ENCODE assay signal across 10 mouse cellular contexts in the genomic region with DNA sequence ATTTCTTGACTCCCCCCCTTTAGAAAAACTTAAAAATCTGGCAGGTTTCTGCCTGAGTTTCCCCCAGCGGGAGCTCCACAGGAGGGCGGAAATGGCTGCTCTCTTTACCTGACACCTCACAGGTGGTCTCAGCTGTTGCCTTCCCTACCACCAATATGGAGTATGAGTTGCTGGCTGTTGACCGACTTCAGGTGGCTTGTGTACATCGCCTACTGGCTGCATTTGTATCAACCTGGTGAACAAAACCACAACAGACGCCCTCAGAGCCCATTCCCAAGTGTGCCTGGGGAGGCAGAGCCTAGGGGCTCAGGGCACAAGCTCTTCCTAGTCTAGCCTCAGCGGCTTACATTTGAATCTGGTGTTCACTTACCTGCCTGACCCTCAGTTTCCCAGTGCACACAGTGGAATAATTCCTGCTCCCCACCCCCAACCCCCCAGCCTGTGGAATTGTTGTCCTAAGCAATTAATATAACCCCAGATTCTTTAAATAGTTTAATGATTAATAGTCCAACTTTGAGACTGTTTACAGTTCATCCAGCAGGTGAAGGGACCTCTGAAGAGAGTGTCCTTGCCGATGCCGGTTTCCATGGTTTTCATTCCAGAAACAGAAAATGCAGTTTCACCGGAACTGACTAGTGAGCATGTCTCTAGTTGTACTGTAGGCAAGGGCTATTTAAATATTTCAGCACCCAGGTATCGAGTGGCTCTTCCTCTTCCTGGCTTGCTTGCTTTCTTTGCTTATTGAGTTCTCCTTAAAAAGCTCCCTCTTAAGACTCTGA.
DNase-seq lines count a peak whose midpoint lies in the region; ATAC-seq and TF ChIP-seq lines count a peak whose summit lies in the region.
"Had no signal": no experiment of that assay in that cellular context is flagged by ENCODE, and none has a peak within 500 bp of the region (broad histone marks: within the 10 kb centered on the region; RNA-seq: fewer than 3 reads in every experiment).

No protein-coding gene starts in this region.

- no peaks in the 10 kb centered on the region for H3K27me3 ChIP-seq in heart, embryonic 15.5 days
- H3K27me3 ChIP-seq in heart, embryonic 11.5 days (ENCODE audit: control insufficient read depth, insufficient read depth, low read length): no peaks in the 10 kb centered on the region
- H3K27me3 ChIP-seq in stomach, embryonic 14.5 days (ENCODE audit: control insufficient read depth, insufficient read depth, low read length): no peaks in the 10 kb centered on the region
- no peaks in the 10 kb centered on the region for H3K27me3 ChIP-seq in stomach, postnatal 0 days (ENCODE audit: control insufficient read depth, insufficient read depth, low read length)
- H3K27me3 ChIP-seq in stomach, embryonic 16.5 days (ENCODE audit: control insufficient read depth, insufficient read depth, low read length): no peaks in the 10 kb centered on the region

- peaks cover 35% of the 10 kb centered on the region for H3K4me1 ChIP-seq in heart, embryonic 15.5 days (replicated peaks)
- peaks cover 20% of the 10 kb centered on the region for H3K4me1 ChIP-seq in heart, embryonic 11.5 days (ENCODE audit: control insufficient read depth, insufficient read depth, low read length)
- H3K4me1 ChIP-seq in stomach, embryonic 14.5 days (ENCODE audit: control insufficient read depth, insufficient read depth, low read length): peaks cover 15% of the 10 kb centered on the region; the same call in 1 of the 2 replicates
- H3K4me1 ChIP-seq in stomach, postnatal 0 days (replicated peaks; ENCODE audit: control insufficient read depth, insufficient read depth): no peaks in the 10 kb centered on the region
- peaks cover 12% of the 10 kb centered on the region; the same call in 1 of the 2 replicates for H3K4me1 ChIP-seq in stomach, embryonic 16.5 days (ENCODE audit: control insufficient read depth, insufficient read depth, low read length)

- peak overlapping the region; percentile 5; the same call in 1 of the 2 replicates for H3K27ac ChIP-seq in heart, embryonic 15.5 days
- H3K27ac ChIP-seq in heart, embryonic 11.5 days (ENCODE audit: low read depth, low read length): no peak overlapping the region
- H3K27ac ChIP-seq in stomach, embryonic 14.5 days (ENCODE audit: low read length): peak overlapping the region; percentile 44; the same call in 1 of the 2 replicates
- no peak overlapping the region; the same call in 1 of the 2 replicates for H3K27ac ChIP-seq in stomach, postnatal 0 days (replicated peaks)
- peak overlapping the region; percentile 36 for H3K27ac ChIP-seq in stomach, embryonic 16.5 days (ENCODE audit: low read length)

- no peak overlapping the region for H3K4me2 ChIP-seq in heart, embryonic 15.5 days
- H3K4me2 ChIP-seq in heart, embryonic 11.5 days: no peak overlapping the region
- 0 out of 2 replicates have a peak overlapping the region, but pooled peaks have one; percentile 14 for H3K4me2 ChIP-seq in stomach, embryonic 14.5 days (replicated peaks; ENCODE audit: low read depth, low read length)
- H3K4me2 ChIP-seq in stomach, postnatal 0 days (replicated peaks; ENCODE audit: low read depth): no peak overlapping the region
- H3K4me2 ChIP-seq in stomach, embryonic 16.5 days (ENCODE audit: low read depth, low read length): peak overlapping the region; percentile 17; the same call in 1 of the 2 replicates

- WGBS in heart, embryonic 15.5 days: 79% methylated on average over 10 of the region's 10 CpGs
- 70% methylated on average over 10 of the region's 10 CpGs for WGBS in heart, embryonic 11.5 days (ENCODE audit: insufficient replicate concordance)
- 46% methylated on average over 10 of the region's 10 CpGs for WGBS in stomach, embryonic 14.5 days
- 58% methylated on average over 10 of the region's 10 CpGs for WGBS in stomach, postnatal 0 days
- WGBS in stomach, embryonic 16.5 days: 45% methylated on average over 10 of the region's 10 CpGs

- no peak for TF ChIP-seq EP300 in stomach, postnatal 0 days (optimal IDR thresholded peaks at IDR 0.05)

- no peak for TF ChIP-seq CTCF in stomach, postnatal 0 days (IDR thresholded peaks at IDR 0.05; ENCODE audit: low read depth)

- H3K9ac ChIP-seq in heart, embryonic 15.5 days: no peak overlapping the region
- H3K9ac ChIP-seq in heart, embryonic 11.5 days (ENCODE audit: low read depth, low read length): no peak overlapping the region
- H3K9ac ChIP-seq in stomach, embryonic 14.5 days (replicated peaks; ENCODE audit: low read depth, low read length): no peak overlapping the region
- no peak overlapping the region for H3K9ac ChIP-seq in stomach, postnatal 0 days (ENCODE audit: low read length)
- H3K9ac ChIP-seq in stomach, embryonic 16.5 days (ENCODE audit: low read length): peak overlapping the region; percentile 13; the same call in 1 of the 2 replicates

- H3K36me3 ChIP-seq in heart, embryonic 15.5 days: no peaks in the 10 kb centered on the region
- H3K36me3 ChIP-seq in heart, embryonic 11.5 days (ENCODE audit: control insufficient read depth, insufficient read depth, low read length): no peaks in the 10 kb centered on the region
- peaks cover 2% of the 10 kb centered on the region; the same call in 1 of the 2 replicates for H3K36me3 ChIP-seq in stomach, embryonic 14.5 days (ENCODE audit: control insufficient read depth, insufficient read depth, low read length)
- no peaks in the 10 kb centered on the region for H3K36me3 ChIP-seq in stomach, postnatal 0 days (ENCODE audit: control insufficient read depth, insufficient read depth, low read length)
- 0 out of 2 replicates have a peak, but pooled peaks cover 4% of the 10 kb centered on the region for H3K36me3 ChIP-seq in stomach, embryonic 16.5 days (ENCODE audit: control insufficient read depth, insufficient read depth, low read length)

- no peak for ATAC-seq in heart, embryonic 15.5 days (replicated peaks; ENCODE audit: insufficient number of reproducible peaks, insufficient read depth, low FRiP score, low read depth)
- ATAC-seq in heart, embryonic 11.5 days (replicated peaks; ENCODE audit: insufficient number of reproducible peaks, low FRiP score, low TSS enrichment): no peak
- peak; percentile 53; the same call in 1 of the 2 replicates for ATAC-seq in stomach, embryonic 14.5 days (ENCODE audit: insufficient number of reproducible peaks, insufficient read depth, low FRiP score, low read depth)
- ATAC-seq in stomach, postnatal 0 days (ENCODE audit: low FRiP score, low TSS enrichment): no peak
- ATAC-seq in stomach, embryonic 16.5 days (ENCODE audit: insufficient read depth, low FRiP score): peak; percentile 52; the same call in 1 of the 2 replicates

- H3K4me3 ChIP-seq in heart, embryonic 15.5 days: no peak overlapping the region
- H3K4me3 ChIP-seq in heart, embryonic 11.5 days (ENCODE audit: low read depth, low read length): no peak overlapping the region
- no peak overlapping the region for H3K4me3 ChIP-seq in stomach, embryonic 14.5 days (ENCODE audit: low read depth, low read length)
- no peak overlapping the region for H3K4me3 ChIP-seq in stomach, postnatal 0 days (ENCODE audit: low read depth, low read length)
- no peak overlapping the region for H3K4me3 ChIP-seq in stomach, embryonic 16.5 days (replicated peaks; ENCODE audit: low read length)
- H3K4me3 ChIP-seq: forebrain, embryonic 10.5 days had no signal

- H3K9me3 ChIP-seq in heart, embryonic 15.5 days (replicated peaks): no peaks in the 10 kb centered on the region
- H3K9me3 ChIP-seq in heart, embryonic 11.5 days (replicated peaks; ENCODE audit: control insufficient read depth, low read length): no peaks in the 10 kb centered on the region
- no peaks in the 10 kb centered on the region for H3K9me3 ChIP-seq in stomach, embryonic 14.5 days (ENCODE audit: control insufficient read depth, low read depth, low read length)
- no peaks in the 10 kb centered on the region for H3K9me3 ChIP-seq in stomach, postnatal 0 days (ENCODE audit: control insufficient read depth, low read length)
- H3K9me3 ChIP-seq in stomach, embryonic 16.5 days (replicated peaks; ENCODE audit: control insufficient read depth, low read length): no peaks in the 10 kb centered on the region
- H3K9me3 ChIP-seq: forebrain, embryonic 10.5 days had no signal

- DNase-seq in stomach, postnatal 0 days (ENCODE audit: low spot score): no peak
- peak; percentile 77 for DNase-seq in kidney, postnatal 10 days
- DNase-seq in urinary bladder, postnatal 10 days (ENCODE audit: low spot score): no peak
- DNase-seq in urinary bladder, postnatal 25 days (ENCODE audit: low spot score): no peak
- DNase-seq: gastrocnemius, postnatal 36 days had no signal

Comparison
In these comparisons a context has a peak if more than half of its experiments do, and no peak if none do; other contexts are left out.
1. ATAC-seq: peak in stomach, embryonic 14.5 days (single experiment) and stomach, embryonic 16.5 days (single experiment); none in heart, embryonic 15.5 days (single experiment), heart, embryonic 11.5 days (single experiment) and stomach, postnatal 0 days (single experiment).
2. H3K27ac ChIP-seq: peak in heart, embryonic 15.5 days (single experiment), stomach, embryonic 14.5 days (single experiment) and stomach, embryonic 16.5 days (single experiment); none in heart, embryonic 11.5 days (single experiment) and stomach, postnatal 0 days (single experiment).
3. H3K4me2 ChIP-seq: peak in stomach, embryonic 14.5 days (single experiment) and stomach, embryonic 16.5 days (single experiment); none in heart, embryonic 15.5 days (single experiment), heart, embryonic 11.5 days (single experiment) and stomach, postnatal 0 days (single experiment).